Mouse (Mus musculus): ENCODE data around the gene Slc19a1. TPM values are rescaled to one million over a fixed set of nuclear protein-coding genes. Genes with fewer than 3 reads are reported as not detected.

The Slc19a1 gene
- total and polyA plus RNA-seq, 3 experiments, result 40.1 to 59.8 (median 50.2) TPM

DNA sequence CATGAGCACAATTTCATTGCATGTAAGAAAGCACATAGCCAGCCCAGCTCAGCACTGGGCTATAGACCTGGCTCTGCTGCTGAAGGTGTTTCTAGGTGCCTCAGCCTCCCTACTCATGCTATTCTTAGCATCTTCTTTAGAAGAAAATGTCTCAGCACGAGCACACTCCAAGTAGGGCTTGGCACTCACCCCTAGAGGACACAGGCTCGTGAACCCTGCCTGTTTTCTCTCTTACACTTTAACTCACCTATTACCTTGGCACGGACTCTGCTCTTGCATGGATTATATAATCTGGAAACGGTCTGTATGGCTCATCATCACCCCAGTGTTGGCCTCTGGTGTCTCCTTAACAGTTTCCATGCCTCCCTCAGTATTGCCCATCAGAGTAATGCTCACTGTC lies 20.4 kb upstream of the Slc19a1 start:
- Histone ChIP-seq H3K79me2 (replicated peaks; ENCODE audit: control insufficient read depth, extremely low read depth, insufficient read depth, poor library complexity, severe bottlenecking) (no peaks in the 10 kb centered on the region), H3K9me3 (replicated peaks; ENCODE audit: low read length) (no peaks in the 10 kb centered on the region), H3K27ac (ENCODE audit: insufficient read depth, low read depth) (no peak overlapping the region), H3K4me2 (ENCODE audit: insufficient read depth, low read depth, poor library complexity, severe bottlenecking) (no peak overlapping the region), H3K4me1 (ENCODE audit: control insufficient read depth in 1 of 2, insufficient read depth in 2 of 2) (no peaks in the 10 kb centered on the region), H3K36me3 (replicated peaks in 1 of 2; ENCODE audit: control insufficient read depth in 1 of 2, insufficient read depth in 1 of 2, low read length in 1 of 2) (no peaks in the 10 kb centered on the region), H3K4me3 (replicated peaks in 1 of 3; ENCODE audit: low read depth in 2 of 3, low read length in 2 of 3, poor library complexity in 1 of 3) (no peak overlapping the region), H3K9ac (ENCODE audit: insufficient read depth, low read depth) (no peak overlapping the region), H3K27me3 (replicated peaks) (peaks cover 73% of the 10 kb centered on the region)
- dilution Hi-C loops (cut with MboI; ENCODE audit: extremely low pct_ligation_motif_present, extremely low pct_unique_long_range_greater_than_20kb, low sequenced_read_pairs), result no loop called here
- no peak for TF ChIP-seq RAD21 (IDR thresholded peaks at IDR 0.05; ENCODE audit: low read depth, low read length)
- TF ChIP-seq RCOR1 (conservative IDR thresholded peaks at IDR 0.05; ENCODE audit: low read depth, low read length), result no peak
- no peak for TF ChIP-seq JUND (conservative IDR thresholded peaks at IDR 0.05; ENCODE audit: low read depth, low read length)
- no peak for TF ChIP-seq NELFE (IDR thresholded peaks at IDR 0.05; ENCODE audit: low read depth, low read length)
- TF ChIP-seq ZNF384 (IDR thresholded peaks at IDR 0.05; ENCODE audit: low read depth, low read length), result no peak
- TF ChIP-seq USF1 (IDR thresholded peaks at IDR 0.05; ENCODE audit: low read depth, low read length), result no peak
- no peak for TF ChIP-seq MXI1 (IDR thresholded peaks at IDR 0.05; ENCODE audit: low read depth, low read length)
- TF ChIP-seq TBP (conservative IDR thresholded peaks at IDR 0.05; ENCODE audit: low read depth, low read length), result no peak
- no peak for TF ChIP-seq KAT2A (IDR thresholded peaks at IDR 0.05; ENCODE audit: insufficient replicate concordance, low read length)
- TF ChIP-seq BHLHE40 (IDR thresholded peaks at IDR 0.05; ENCODE audit: low read depth, low read length), result no peak
- TF ChIP-seq CTCF (conservative IDR thresholded peaks at IDR 0.05 in 1 of 2, IDR thresholded peaks at IDR 0.05 in 1 of 2; ENCODE audit: low read depth in 2 of 2, low read length in 2 of 2), result no peak
- no peak for TF ChIP-seq ZKSCAN1 (IDR thresholded peaks at IDR 0.05; ENCODE audit: borderline replicate concordance, low read depth, low read length)
- in situ Hi-C loops (cut with MboI; ENCODE audit: low pct_ligation_motif_present, low pct_unique_long_range_greater_than_20kb, low sequenced_read_pairs), result loop anchor here (25.0 kb wide), 1 partner anchor 174 kb away; no protein-coding TSS in a partner anchor
- DNase-seq (ENCODE audit: extremely low read depth), result no peak

DNA sequence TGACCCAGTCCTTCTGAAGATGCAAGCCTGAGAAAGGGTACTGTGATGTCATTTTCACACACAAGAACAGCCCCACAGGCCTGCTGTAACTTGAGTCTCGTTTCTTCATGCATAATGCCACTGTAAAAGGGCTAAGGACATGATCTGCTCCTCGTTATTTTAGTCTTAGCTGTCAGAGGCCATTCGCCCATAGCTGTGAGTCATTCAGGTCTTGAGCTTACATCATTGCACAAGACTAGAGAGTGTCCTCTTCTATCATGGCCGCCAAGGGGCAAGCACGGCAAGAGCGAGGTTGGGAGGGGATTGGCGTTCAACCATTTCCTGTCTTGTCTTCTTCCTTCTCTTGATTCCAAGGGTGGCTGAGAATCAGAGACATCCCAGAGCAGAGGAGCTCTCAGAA lies 16.0 kb upstream of the Slc19a1 start:
- Histone ChIP-seq H3K27me3 (replicated peaks) (peaks cover 78% of the 10 kb centered on the region), H3K4me3 (replicated peaks in 1 of 3; ENCODE audit: low read depth in 2 of 3, low read length in 2 of 3, poor library complexity in 1 of 3) (no peak overlapping the region), H3K9me3 (replicated peaks; ENCODE audit: low read length) (no peaks in the 10 kb centered on the region)

DNA sequence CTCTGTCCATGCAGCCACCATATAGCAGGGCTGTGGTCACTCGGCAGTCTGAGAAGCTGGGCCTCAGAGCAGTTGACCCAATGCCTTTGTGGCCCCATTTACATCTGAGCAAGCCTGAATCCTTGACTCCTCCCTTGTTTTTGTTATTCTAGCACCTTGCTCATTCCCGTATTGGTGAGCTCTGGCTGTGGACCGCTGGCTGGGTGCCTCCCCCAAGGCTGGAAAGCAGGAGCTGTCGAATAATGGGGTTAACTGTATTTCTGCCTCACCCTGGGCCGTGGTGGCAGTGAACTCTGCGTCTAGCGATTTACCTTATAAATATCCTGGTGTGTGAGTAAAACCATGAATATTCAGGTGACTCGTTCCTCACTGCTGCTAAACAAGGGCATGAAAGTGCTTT lies 15.5 kb upstream of the Slc19a1 start:
- no peaks in the 10 kb centered on the region for H3K79me2 ChIP-seq (replicated peaks; ENCODE audit: control insufficient read depth, extremely low read depth, insufficient read depth, poor library complexity, severe bottlenecking)
- in situ Hi-C loops (cut with MboI; ENCODE audit: low pct_ligation_motif_present, low pct_unique_long_range_greater_than_20kb, low sequenced_read_pairs), result loop anchor here (25.0 kb wide), 1 partner anchor 179 kb away; no protein-coding TSS in a partner anchor
- H3K27me3 ChIP-seq (replicated peaks), result peaks cover 77% of the 10 kb centered on the region
- no peaks in the 10 kb centered on the region; a peak in 1 of 4 replicates for H3K4me1 ChIP-seq (ENCODE audit: control insufficient read depth in 1 of 2, insufficient read depth in 2 of 2)
- H3K27ac ChIP-seq (ENCODE audit: insufficient read depth, low read depth), result no peak overlapping the region
- H3K9me3 ChIP-seq (replicated peaks; ENCODE audit: low read length), result no peaks in the 10 kb centered on the region
- TF ChIP-seq RAD21 (IDR thresholded peaks at IDR 0.05; ENCODE audit: low read depth, low read length) (no peak), SMC3 (IDR thresholded peaks at IDR 0.05; ENCODE audit: low read depth, low read length) (no peak), TBP (conservative IDR thresholded peaks at IDR 0.05; ENCODE audit: low read depth, low read length) (no peak), ETS1 (conservative IDR thresholded peaks at IDR 0.05; ENCODE audit: low read depth, low read length) (no peak), IRF4 (IDR thresholded peaks at IDR 0.05; ENCODE audit: low read depth, low read length) (no peak), ZMIZ1 (IDR thresholded peaks at IDR 0.05; ENCODE audit: low read depth, low read length) (no peak), JUN (IDR thresholded peaks at IDR 0.05; ENCODE audit: insufficient read depth, low read depth, low read length) (no peak), NELFE (IDR thresholded peaks at IDR 0.05; ENCODE audit: low read depth, low read length) (no peak), ZNF384 (IDR thresholded peaks at IDR 0.05; ENCODE audit: low read depth, low read length) (no peak), MXI1 (IDR thresholded peaks at IDR 0.05; ENCODE audit: low read depth, low read length) (no peak), USF1 (IDR thresholded peaks at IDR 0.05; ENCODE audit: low read depth, low read length) (no peak), KAT2A (IDR thresholded peaks at IDR 0.05; ENCODE audit: insufficient replicate concordance, low read length) (no peak)
- no peaks in the 10 kb centered on the region for H3K36me3 ChIP-seq (replicated peaks in 1 of 2; ENCODE audit: control insufficient read depth in 1 of 2, insufficient read depth in 1 of 2, low read length in 1 of 2)
- no peak overlapping the region for H3K4me3 ChIP-seq (replicated peaks in 1 of 3; ENCODE audit: low read depth in 2 of 3, low read length in 2 of 3, poor library complexity in 1 of 3)
- no peak overlapping the region for H3K9ac ChIP-seq (ENCODE audit: insufficient read depth, low read depth)
- dilution Hi-C loops (cut with MboI; ENCODE audit: extremely low pct_ligation_motif_present, extremely low pct_unique_long_range_greater_than_20kb, low sequenced_read_pairs), result no loop called here
- no peak overlapping the region for H3K4me2 ChIP-seq (ENCODE audit: insufficient read depth, low read depth, poor library complexity, severe bottlenecking)
- DNase-seq (ENCODE audit: extremely low read depth), result no peak

More for the DNA sequence above, 16.0 kb upstream of the Slc19a1 start:
- in situ Hi-C loops (cut with MboI; ENCODE audit: low pct_ligation_motif_present, low pct_unique_long_range_greater_than_20kb, low sequenced_read_pairs) (loop anchor here (25.0 kb wide), 1 partner anchor 179 kb away; no protein-coding TSS in a partner anchor), dilution Hi-C loops (cut with MboI; ENCODE audit: extremely low pct_ligation_motif_present, extremely low pct_unique_long_range_greater_than_20kb, low sequenced_read_pairs) (no loop called here)
- Histone ChIP-seq H3K27ac (ENCODE audit: insufficient read depth, low read depth) (no peak overlapping the region), H3K4me2 (ENCODE audit: insufficient read depth, low read depth, poor library complexity, severe bottlenecking) (no peak overlapping the region), H3K79me2 (replicated peaks; ENCODE audit: control insufficient read depth, extremely low read depth, insufficient read depth, poor library complexity, severe bottlenecking) (no peaks in the 10 kb centered on the region), H3K36me3 (replicated peaks in 1 of 2; ENCODE audit: control insufficient read depth in 1 of 2, insufficient read depth in 1 of 2, low read length in 1 of 2) (no peaks in the 10 kb centered on the region), H3K4me1 (ENCODE audit: control insufficient read depth in 1 of 2, insufficient read depth in 2 of 2) (no peaks in the 10 kb centered on the region; a peak in 1 of 4 replicates), H3K9ac (ENCODE audit: insufficient read depth, low read depth) (no peak overlapping the region)
- TF ChIP-seq RCOR1 (conservative IDR thresholded peaks at IDR 0.05; ENCODE audit: low read depth, low read length) (no peak), POLR2AphosphoS2 (IDR thresholded peaks at IDR 0.05; ENCODE audit: low read depth, low read length) (no peak), BHLHE40 (IDR thresholded peaks at IDR 0.05; ENCODE audit: low read depth, low read length) (0 out of 2 replicates have a peak, but pooled peaks have one; percentile 10), ETS1 (conservative IDR thresholded peaks at IDR 0.05; ENCODE audit: low read depth, low read length) (no peak)
- DNase-seq (ENCODE audit: extremely low read depth), result no peak

All from CH12.LX (cell line).